Mouse (Mus musculus): Measurements from ENCODE around the gene Gga1. TPM values are rescaled to one million over a fixed set of nuclear protein-coding genes. Genes with fewer than 3 reads are reported as not detected.
A peak's percentile ranks its signal among the peaks of the same experiment; 100 is the strongest.

Gga1 gene
- total RNA-seq (2021) = 10 to 100 TPM; 59.0 to 61.7 TPM
- long read RNA-seq, transcript Gga1-201 (17 exons, 3,034 nt) = major isoform, 120 of 149 reads
- long read RNA-seq, partial matches to known transcripts = 8 of 149 reads
- long read RNA-seq, other reads (novel, unspliced or antisense) = 21 of 149 reads

- DNase-seq (ENCODE audit: low spot score in 2 of 2) = peak; percentile 94 to 98
Measured at GRCm38 (mm10) chr15:78876991-78877809, at the start of gene Gga1. Gga1 (plus strand) TSS chr15:78877190.

GRCm38 (mm10) chr15:78828315-78828714 is 48.7 kb upstream of the Gga1 start:
- DNase-seq (ENCODE audit: low spot score in 2 of 2) = no peak

GRCm38 (mm10) chr15:78829636-78830035 is 47.4 kb upstream of the Gga1 start:
- no peak for DNase-seq (ENCODE audit: low spot score in 2 of 2)

- no peak for DNase-seq (ENCODE audit: low spot score in 2 of 2)
Measured at GRCm38 (mm10) chr15:78830742-78831719, 46.0 kb upstream of the Gga1 start.

- no peak for DNase-seq (ENCODE audit: low spot score in 2 of 2)
Measured at GRCm38 (mm10) chr15:78831720-78832657, 45.0 kb upstream of the Gga1 start.

GRCm38 (mm10) chr15:78832701-78833123 is 44.3 kb upstream of the Gga1 start:
- DNase-seq (ENCODE audit: low spot score in 2 of 2) = peak; percentile 59 to 78

GRCm38 (mm10) chr15:78833582-78833981 is 43.4 kb upstream of the Gga1 start:
- DNase-seq (ENCODE audit: low spot score in 2 of 2) = no peak

- no peak for DNase-seq (ENCODE audit: low spot score in 2 of 2)
Measured at GRCm38 (mm10) chr15:78834233-78835005, 42.6 kb upstream of the Gga1 start.

GRCm38 (mm10) chr15:78835200-78836085 is 41.5 kb upstream of the Gga1 start:
- DNase-seq (ENCODE audit: low spot score in 2 of 2) = no peak

- no peak for DNase-seq (ENCODE audit: low spot score in 2 of 2)
Measured at GRCm38 (mm10) chr15:78836086-78836621, 40.8 kb upstream of the Gga1 start.

- no peak for DNase-seq (ENCODE audit: low spot score in 2 of 2)
Measured at GRCm38 (mm10) chr15:78839744-78840143, 37.2 kb upstream of the Gga1 start.

GRCm38 (mm10) chr15:78840241-78840640 is 36.7 kb upstream of the Gga1 start:
- no peak for DNase-seq (ENCODE audit: low spot score in 2 of 2)

- no peak for DNase-seq (ENCODE audit: low spot score in 2 of 2)
Measured at GRCm38 (mm10) chr15:78840751-78841150, 36.2 kb upstream of the Gga1 start.

- no peak for DNase-seq (ENCODE audit: low spot score in 2 of 2)
Measured at GRCm38 (mm10) chr15:78841161-78841790, 35.7 kb upstream of the Gga1 start.

- DNase-seq (ENCODE audit: low spot score in 2 of 2) = no peak
Measured at GRCm38 (mm10) chr15:78842371-78843163, 34.4 kb upstream of the Gga1 start, which contains the start of gene Cdc42ep1. Cdc42ep1 (plus strand) TSS chr15:78842624.

- DNase-seq (ENCODE audit: low spot score in 2 of 2) = no peak
Measured at GRCm38 (mm10) chr15:78843581-78844469, 33.2 kb upstream of the Gga1 start.

Measured in layer of hippocampus, adult 18-20 months (tissue).